Mouse (Mus musculus): ENCODE data around the gene Pbx1.

Pbx1 gene

GRCm38 (mm10) chr1:168169791-168170190 lies 262.3 kb downstream of the Pbx1 start:
- DNase-seq (ENCODE audit: low read depth, low spot score), result no peak

DNA sequence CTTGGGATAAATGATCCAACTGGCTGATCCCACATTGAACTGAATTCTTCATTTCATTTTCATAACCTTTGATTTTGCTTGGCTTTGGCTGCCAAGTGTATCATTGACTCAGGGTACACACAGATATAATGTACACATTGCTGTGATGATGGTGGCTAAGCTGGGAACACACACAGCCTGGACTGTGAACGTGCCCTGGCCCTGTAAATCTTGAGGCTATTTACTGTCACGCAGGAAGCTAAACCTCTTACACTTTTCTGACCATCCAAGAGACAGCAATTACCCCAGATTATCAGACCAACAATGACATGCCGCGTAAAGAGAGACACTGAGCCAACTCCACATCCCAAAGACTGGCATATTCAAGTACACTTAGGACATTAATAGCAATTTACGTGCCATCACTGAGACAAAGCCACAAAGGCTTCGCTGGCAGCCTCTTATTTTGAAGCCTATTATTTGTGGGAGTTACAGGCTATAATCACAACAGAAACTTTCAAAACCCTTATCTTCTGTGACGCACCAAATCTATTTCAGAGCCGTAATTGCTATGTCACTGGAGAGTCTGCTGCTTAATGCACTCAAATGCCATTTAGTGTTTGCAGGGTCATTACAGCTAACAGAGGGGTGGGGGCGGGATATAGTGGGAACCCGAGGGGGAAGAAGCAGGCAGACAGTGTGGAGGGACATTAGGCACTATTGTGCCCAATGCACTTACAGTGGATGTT lies 262.9 kb downstream of the Pbx1 start:
- DNase-seq (ENCODE audit: low read depth, low spot score), result no peak

DNA sequence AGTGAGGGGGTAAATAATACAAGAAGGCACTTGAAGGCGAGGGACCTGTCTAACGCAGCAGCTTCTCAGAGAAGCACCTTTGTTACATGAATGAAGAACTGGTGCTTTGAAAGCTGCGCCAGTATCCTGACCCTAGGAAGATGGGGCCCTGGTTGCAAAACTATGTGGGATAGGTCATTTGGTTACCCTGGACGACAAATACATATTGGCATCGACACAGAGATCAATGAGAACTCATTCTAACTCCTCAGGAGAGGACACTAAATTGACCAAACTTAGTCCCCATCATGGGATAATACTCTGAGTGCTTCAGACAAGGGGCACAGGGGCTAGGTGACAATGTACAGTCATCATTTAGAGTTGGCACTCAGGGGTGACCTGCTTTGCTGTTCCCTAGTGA lies 264.3 kb downstream of the Pbx1 start:
- DNase-seq (ENCODE audit: low read depth, low spot score), result no peak

DNA sequence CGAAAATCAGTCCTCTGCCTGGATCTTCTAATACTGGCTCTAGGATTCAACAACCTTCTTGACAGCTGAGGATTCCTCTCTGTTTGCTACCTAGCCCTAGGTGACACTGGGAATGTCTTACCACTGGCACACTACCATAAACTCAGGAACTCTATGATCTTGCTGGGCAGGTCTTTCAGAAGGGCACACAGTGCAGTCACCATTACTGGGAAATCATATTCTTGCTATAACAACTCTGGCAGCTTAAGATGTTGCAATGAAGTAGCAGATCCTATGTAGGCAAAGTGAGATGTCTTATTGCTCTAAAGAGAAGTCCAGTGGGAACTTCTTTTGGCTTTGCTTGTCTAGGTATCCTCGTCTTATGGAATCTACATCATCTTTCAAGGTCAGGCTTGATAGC lies 265.2 kb downstream of the Pbx1 start:
- no peak for DNase-seq (ENCODE audit: low read depth, low spot score)

DNA sequence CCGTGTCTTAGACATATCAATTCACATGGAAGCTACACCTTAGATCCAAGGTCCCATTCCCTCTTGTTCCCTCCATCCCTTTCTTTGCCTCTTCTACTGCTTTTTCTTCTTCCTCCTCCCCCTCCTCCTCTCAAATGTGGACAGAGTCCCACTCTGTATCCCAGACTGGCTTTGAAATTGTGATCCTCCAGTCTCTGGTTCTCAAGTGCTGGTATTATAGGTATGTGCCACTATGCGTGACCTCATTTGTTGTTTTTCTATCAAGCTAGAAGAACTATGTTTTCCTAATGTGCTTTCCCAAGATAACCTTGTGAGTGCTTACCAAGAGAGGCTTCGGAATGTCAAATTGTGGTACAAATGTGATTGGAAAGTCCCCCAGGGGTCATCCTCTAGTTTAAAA lies 267.1 kb downstream of the Pbx1 start:
- no peak for DNase-seq (ENCODE audit: low read depth, low spot score)

- DNase-seq (ENCODE audit: low read depth, low spot score), result no peak
These were observed 268.4 kb downstream of the Pbx1 start for GRCm38 (mm10) chr1:168163521-168164233.

DNA sequence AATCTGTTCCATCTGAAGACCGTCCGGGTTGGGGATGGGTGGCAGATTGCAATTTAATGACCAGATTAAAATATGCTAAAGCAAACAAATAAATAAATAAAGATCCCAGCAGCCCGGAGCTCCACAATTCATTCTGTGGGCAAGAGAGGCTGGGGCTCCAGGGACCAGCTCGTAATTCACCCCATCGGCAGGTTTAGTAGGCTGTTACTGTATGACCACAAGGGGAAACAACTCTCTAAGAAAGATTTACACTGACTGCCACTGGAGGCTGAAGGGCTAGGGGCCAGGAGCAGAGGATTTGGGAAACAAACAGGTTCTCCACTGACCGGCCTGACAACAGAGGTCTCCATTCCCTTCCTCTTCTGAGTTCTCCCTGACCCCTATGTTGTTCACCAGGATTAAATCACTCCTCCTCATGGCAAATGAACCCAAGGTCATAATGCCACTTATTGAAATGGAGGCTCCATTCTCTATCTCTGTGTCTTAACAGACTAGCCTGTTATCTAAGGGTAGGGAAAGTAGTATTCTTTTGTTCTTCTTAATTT lies 292.9 kb downstream of the Pbx1 start:
- no peak for DNase-seq (ENCODE audit: low read depth, low spot score)

DNA sequence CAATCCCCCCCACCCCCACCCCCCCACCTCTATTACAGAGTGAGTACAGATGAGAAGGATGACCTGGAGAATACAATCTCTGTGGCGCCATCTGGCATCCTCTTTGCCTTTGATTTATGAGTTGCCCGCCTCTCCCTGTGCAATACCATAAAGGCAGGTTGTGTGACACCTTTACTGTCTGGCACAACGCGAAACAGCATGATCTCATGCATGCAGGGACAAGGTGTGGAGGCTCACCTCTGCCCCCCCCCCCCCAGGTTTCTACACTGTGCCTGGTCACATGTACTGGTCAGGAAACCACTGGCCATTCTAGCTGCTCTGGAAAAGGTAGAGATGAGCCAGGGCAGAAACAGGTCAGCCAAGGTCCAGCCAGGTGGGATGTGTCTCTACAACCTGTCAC lies 293.4 kb downstream of the Pbx1 start:
- no peak for DNase-seq (ENCODE audit: low read depth, low spot score)

GRCm38 (mm10) chr1:168137890-168138289 lies 294.2 kb downstream of the Pbx1 start:
- no peak for DNase-seq (ENCODE audit: low read depth, low spot score)

GRCm38 (mm10) chr1:168135545-168135944 lies 296.5 kb downstream of the Pbx1 start:
- DNase-seq (ENCODE audit: low read depth, low spot score), result no peak

DNA sequence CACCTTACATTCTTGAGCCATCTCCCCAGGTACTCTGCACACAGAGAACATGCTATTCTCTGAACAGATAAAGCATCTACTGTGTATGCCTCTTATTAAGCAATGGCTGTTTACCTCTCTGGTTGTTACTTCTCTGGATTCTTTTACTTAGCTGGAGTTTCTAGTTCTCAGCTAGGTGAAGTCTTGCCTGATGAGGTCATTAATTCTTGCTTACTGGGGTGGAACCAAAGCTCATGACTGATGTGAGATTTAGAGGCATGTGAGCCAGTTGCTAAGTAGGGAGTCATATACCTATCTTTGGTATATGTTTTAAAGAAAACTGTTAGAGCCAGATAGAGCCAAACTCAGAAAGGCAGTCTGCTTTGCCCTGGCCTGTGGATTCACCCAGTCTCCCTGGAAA lies 298.4 kb downstream of the Pbx1 start:
- DNase-seq (ENCODE audit: low read depth, low spot score), result no peak

- no peak for DNase-seq (ENCODE audit: low read depth, low spot score)
These were observed 304.1 kb downstream of the Pbx1 start for GRCm38 (mm10) chr1:168128004-168128403.

DNA sequence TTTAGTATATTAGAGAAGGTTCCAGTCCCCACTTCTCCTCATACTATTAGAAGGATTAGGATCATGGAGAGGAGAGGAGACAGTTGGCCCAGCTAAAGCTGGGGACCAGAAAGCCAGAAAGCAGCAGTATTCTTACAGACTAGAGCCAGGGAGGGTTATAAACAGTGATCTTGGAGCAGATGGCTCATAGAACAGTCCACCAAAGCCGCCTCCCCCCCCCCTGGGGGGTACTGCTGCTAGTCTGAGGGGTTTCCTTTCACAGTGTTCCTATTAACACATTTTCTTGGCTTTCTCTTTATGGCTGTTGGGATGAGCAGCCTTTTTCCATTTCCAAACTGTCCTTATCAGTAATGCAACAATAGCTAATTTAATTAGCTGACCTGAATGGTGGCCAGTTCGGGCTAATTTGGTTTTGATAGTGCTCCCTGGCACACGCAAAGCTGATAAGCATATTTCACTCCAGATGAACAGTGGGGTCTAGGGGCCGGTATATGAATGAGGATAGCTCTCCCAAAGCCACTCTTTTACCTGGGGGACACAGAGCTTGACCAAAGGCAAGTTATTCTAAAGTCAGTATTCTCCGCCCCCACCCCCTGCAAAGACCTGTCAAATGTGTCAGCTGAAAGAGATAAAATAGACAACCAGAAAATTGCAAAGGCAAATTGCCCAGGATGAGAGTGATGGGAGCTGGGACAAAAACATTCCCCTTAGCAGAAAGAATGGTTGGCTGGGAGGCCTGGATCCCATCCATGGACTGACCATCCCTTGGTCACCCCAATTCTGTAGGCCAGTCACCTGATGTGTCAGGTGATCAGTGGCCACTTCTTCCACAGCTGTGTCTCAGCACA lies 307.2 kb downstream of the Pbx1 start:
- DNase-seq (ENCODE audit: low read depth, low spot score), result no peak

DNA sequence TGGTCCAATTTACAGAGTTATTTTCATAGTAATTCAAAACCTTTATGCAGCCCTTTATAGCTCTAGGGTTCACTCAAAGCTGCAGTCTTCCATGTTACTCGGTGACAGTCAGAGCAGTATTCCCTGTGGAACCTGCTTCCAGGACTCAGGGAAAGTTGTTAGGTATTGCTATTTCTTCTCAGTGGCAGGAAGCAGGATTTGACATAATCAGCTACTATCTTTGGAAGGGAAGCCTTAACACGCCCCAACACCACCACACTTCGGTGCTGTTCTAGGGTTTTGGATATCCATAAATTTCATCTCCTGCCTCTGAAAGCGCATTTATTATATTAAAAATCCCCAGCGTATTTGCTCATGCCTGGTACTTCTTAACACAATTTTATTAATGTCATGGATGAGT lies 314.0 kb downstream of the Pbx1 start:
- DNase-seq (ENCODE audit: low read depth, low spot score), result no peak

- DNase-seq (ENCODE audit: low read depth, low spot score), result no peak
These were observed 314.7 kb downstream of the Pbx1 start for GRCm38 (mm10) chr1:168117367-168117766.

DNA sequence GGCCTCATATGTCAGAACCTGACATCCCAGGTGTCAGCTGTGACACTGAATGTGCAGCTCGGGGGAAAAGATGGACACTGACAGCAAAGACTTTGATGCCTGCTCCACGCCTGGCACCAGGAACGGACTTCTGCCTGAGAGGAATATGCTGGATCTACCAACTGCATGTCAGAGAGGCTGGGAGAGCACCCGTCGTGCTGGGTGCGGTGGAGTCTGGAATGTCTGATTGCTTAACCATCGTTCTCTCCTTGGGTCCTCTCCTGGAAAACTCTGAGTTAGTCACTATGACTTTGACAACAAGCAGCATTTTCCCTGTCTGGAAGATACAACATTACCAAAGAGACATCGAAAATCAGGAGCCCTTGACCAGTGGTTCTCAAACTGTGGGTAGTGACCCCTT lies 322.3 kb downstream of the Pbx1 start:
- no peak for DNase-seq (ENCODE audit: low read depth, low spot score)

- no peak for DNase-seq (ENCODE audit: low read depth, low spot score)
These were observed 328.2 kb downstream of the Pbx1 start for GRCm38 (mm10) chr1:168103821-168104220.

DNA sequence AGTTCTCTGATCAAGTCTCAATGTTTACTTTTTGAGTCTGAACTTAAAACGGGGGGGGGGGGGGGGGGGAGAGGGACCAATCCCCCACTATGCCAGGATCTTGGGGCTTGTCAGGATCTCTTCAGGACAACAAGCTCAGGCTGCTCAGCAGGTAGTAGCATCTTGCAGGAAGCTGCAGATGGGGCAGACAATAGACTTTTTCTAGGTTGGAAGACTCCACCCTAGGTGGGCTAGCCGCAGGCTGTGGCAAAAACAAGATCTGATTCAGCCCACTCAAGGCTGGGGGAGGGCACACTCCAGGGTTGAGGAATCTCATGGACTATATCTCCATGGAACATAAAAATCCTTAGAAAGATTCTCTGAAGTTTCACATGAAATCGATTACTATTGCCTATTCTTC lies 330.6 kb downstream of the Pbx1 start:
- DNase-seq (ENCODE audit: low read depth, low spot score), result no peak

DNA sequence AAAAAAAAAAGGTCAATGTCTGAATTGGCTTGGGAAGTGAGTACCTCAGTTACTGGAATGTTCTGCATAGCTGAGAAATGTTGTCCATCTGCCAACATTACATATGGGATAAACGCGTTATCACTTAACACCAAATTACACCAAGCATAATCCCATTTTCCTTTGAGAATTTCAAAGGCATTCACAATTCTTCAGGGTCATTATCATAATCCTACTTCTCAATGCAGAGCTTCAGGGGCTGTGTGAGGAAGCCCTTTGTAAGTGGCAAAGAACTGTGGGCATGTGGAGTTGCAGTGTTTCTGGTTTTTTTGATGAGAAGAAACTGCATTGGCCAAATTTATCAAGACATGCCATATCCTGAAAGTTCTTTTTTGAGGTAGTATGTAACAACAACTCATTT lies 333.3 kb downstream of the Pbx1 start:
- no peak for DNase-seq (ENCODE audit: low read depth, low spot score)

- no peak for DNase-seq (ENCODE audit: low read depth, low spot score)
These were observed 337.4 kb downstream of the Pbx1 start for GRCm38 (mm10) chr1:168094671-168095070.

DNA sequence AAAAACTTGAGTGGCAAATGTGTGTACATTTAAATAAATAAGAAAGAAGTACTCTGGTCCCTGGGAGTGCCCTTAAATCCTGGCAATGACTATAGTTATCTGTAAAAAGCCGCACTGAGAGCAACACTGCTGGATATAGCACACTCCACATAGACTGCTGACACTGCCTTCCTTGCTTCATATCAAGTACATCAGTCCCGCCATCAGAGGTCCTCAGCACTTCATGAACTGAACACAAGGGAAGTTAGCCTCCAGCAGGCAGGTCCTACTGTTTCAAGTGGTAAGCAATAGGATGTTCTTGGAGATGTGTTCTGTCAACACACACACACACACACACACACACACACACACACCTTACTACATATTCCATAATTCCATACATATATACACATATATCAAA lies 339.0 kb downstream of the Pbx1 start:
- DNase-seq (ENCODE audit: low read depth, low spot score), result no peak

- no peak for DNase-seq (ENCODE audit: low read depth, low spot score)
These were observed 340.4 kb downstream of the Pbx1 start for GRCm38 (mm10) chr1:168091627-168092026.
